Mouse (Mus musculus) embryonic stem cell, embryonic (primary cell): ENCODE data around the gene Rprml.

Source experiments
- CTCF ChIA-PET, 4 experiments: fragments of 300-600 bp in 2 of 4; fragments of 350-600 bp in 2 of 4; sonication (Branson Sonifier 250); formaldehyde crosslinking; loops; one replicate each; lab custom pipeline; 2022; ENCODE audit warnings: inconsistent platforms in 2 of 4; lab: Charles Lee
- POLR2A ChIA-PET, 4 experiments: fragments of 300-600 bp in 2 of 4; fragments of 350-600 bp in 2 of 4; sonication (Branson Sonifier 250); formaldehyde crosslinking; loops; one replicate each; lab custom pipeline; 2022; ENCODE audit warnings: antibody characterized with exemption in 4 of 4, inconsistent platforms in 1 of 4; lab: Charles Lee

Rprml gene

GRCm38 (mm10) chr11:103691036-103691435 lies 41.7 kb downstream of the Rprml start:
- CTCF ChIA-PET = interaction anchor here in 3 of 4 experiments (0.9 to 1.4 kb wide), 3 partner anchors 14 to 68 kb away, joined by 3 to 4 read pairs (median 3); no protein-coding TSS in a partner anchor
- POLR2A ChIA-PET = no interaction called here

DNA sequence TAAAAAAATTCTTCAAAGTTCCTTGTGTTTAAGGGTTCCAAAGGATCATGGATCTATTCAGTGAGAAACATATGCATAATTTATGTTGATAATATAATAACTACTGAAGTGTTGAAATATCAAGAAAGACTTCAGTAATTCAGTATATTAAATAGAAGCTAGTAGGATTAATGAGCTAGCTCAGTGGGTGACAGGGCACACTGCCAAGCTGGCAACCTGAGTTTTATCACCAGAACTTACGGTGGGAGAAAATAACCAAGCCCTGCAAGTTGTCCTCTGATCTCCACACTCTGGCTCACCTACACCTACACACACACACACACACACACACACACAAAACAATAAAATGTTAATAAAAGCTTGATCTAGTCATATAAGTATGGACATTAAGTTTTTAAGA lies 43.9 kb downstream of the Rprml start:
- POLR2A ChIA-PET = no interaction called here
- CTCF ChIA-PET = interaction anchor here in 2 of 4 experiments (0.6 to 1.1 kb wide), 2 partner anchors 18 to 362 kb away, joined by 3 read pairs; no protein-coding TSS in a partner anchor

DNA sequence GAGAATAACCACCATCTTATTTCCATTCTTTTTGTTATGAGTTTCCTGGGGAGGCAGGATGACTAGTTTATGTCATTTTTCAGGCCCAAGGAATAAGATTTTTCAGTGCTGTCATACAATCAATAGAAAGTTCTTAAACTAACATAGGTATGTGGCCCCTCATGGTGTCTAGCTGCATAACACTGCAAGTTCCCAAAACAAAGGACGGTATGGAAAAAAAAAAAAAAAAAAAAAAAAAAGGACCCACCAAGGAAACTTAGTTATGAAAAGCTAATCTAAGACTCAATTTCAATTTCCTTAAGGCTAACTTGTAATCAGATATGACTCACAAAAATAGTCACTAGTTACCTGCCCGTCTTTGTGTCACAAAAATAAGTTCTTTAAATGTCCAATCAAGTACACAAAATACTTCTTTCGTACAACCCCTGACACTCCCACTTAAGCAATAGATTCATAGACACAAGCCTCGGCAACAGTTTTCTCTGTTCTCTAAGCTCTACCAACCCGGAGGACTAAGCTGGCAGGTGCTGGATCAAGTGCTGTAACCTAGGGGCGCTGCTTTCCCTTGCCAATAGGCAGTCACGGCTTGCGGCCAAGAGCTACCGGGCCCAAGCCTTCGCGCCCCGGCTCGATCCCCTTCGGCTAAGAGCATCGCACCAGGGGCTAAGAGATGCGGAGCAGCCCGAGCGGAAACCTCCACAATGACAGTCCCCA lies 47.6 kb downstream of the Rprml start:
- ChIA-PET CTCF (interaction anchor here in 3 of 4 experiments (0.6 to 1.3 kb wide), 5 partner anchors 58 to 1093 kb away, joined by 3 to 20 read pairs (median 3); partner anchors contain the start of gene Fzd2 (in 1 of the 3)), POLR2A (interaction anchor here in 3 of 4 experiments (0.5 to 1.7 kb wide), 27 partner anchors 8 to 752 kb away, joined by 3 to 7 read pairs (median 4); partner anchors contain the start of genes Nsf (in 2 of the 3), Arhgap27 (in 1 of the 3) and Hexim1 (in 1 of the 3))

DNA sequence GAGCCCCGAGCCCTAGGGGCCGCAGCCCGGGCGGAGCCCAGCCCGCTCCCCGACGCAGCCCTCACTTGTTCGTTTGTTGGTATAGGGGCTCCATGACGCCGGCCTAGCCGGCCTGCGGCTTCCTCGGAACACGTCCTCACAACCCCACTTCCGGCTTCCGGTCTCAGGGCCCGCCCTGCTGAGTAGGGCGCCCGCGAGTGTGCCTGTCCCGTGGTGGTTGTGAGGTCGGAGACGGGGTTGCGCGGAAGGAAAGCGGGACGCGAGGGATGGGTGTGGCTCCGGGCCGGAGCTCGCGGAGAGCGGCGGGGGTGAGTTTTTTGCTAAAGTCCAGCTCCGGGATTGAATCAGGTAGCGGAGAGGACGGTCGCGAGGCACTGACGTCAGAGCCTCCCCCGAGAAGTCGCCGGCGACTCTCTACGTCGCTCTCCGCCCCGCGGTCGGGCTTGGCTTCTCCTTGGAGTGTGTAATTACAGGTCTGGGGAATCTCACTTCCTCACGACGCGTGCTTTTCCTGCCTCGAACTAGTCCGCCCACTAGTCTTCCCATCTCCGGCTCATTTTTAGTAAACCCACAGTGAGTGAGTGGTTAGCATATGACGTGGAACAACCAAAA lies 48.3 kb downstream of the Rprml start, which contains the start of gene Gosr2:
TSS of gene Gosr2 (minus strand) at position 334 of the 612 bp plus-strand sequence.
- ChIA-PET POLR2A (interaction anchor here in 3 of 4 experiments (0.5 to 1.7 kb wide), 30 partner anchors 9 to 752 kb away, joined by 3 to 7 read pairs (median 3); partner anchors contain the start of genes Arhgap27 (in 1 of the 3), Hexim1 (in 1 of the 3) and Nsf (in 1 of the 3)), CTCF (interaction anchor here in 3 of 4 experiments (0.6 to 1.3 kb wide), 5 partner anchors 58 to 1094 kb away, joined by 3 to 20 read pairs (median 3); partner anchors contain the start of gene Fzd2 (in 1 of the 3))

GRCm38 (mm10) chr11:103698226-103698625 lies 48.9 kb downstream of the Rprml start:
- CTCF ChIA-PET = interaction anchor here in 3 of 4 experiments (0.6 to 1.3 kb wide), 3 partner anchors 58 to 465 kb away, joined by 4 to 20 read pairs (median 4); no protein-coding TSS in a partner anchor
- POLR2A ChIA-PET = interaction anchor here in 3 of 4 experiments (0.8 to 1.7 kb wide), 17 partner anchors 10 to 582 kb away, joined by 3 to 7 read pairs (median 4); partner anchors contain the start of gene Hexim1 (in 1 of the 3)
